Mouse (Mus musculus) heart, adult 2 months (tissue): Measurements from ENCODE around the gene Jade2.

Experiments used
- CTCF ChIP-seq: fragments of 200-600 bp; IDR thresholded peaks from 2 replicates; pipeline ENCODE4 v1.8.1; 2022; ENCODE audit warnings: antibody characterized with exemption, mild to moderate bottlenecking, moderate library complexity
- EP300 ChIP-seq: fragments of 200-500 bp; IDR thresholded peaks from 2 replicates; pipeline ENCODE4 v1.6.1; 2011; ENCODE audit warnings: low read depth, low read length, control low read depth; ENCODE audit not compliant: insufficient read depth

- TF ChIP-seq CTCF (no peak), EP300 (no peak)
Measured at GRCm38 (mm10) chr11:51845981-51846883, 11.2 kb downstream of the Jade2 start.
